Mouse (Mus musculus) kidney, postnatal 0 days (tissue): ENCODE results near the gene Golph3. TPM values are rescaled to one million over a fixed set of nuclear protein-coding genes. Genes with fewer than 3 reads are reported as not detected.
A peak's percentile ranks its signal among the peaks of the same experiment; 100 is the strongest.

Source experiments
- ATAC-seq: fragments of 200-750 bp; cut with Nextera tagmentation; replicated peaks from 2 replicates; pipeline ENCODE4 v1.8.0; 2017; ENCODE audit warnings: low read depth, moderate number of reproducible peaks, moderate TSS enrichment, moderate library complexity; ENCODE audit not compliant: low FRiP score
- DNase-seq: peaks from one replicate; pipeline ENCODE4 v3.0.0-alpha.2; 2016; ENCODE audit warnings: low spot score
- H3K27ac ChIP-seq: fragments of 300-500 bp; sonication (generic); 2 replicates; pipeline ENCODE4 v1.5.1; 2014; ENCODE audit warnings: mild to moderate bottlenecking
- H3K27me3 ChIP-seq: fragments of 300-500 bp; sonication (generic); 2 replicates; pipeline ENCODE4 v1.6.1; 2014; ENCODE audit warnings: low read length, mixed read lengths; ENCODE audit not compliant: insufficient read depth
- H3K36me3 ChIP-seq: fragments of 300-500 bp; sonication (generic); 2 replicates; pipeline ENCODE4 v1.6.1; 2014; ENCODE audit warnings: low read length, mixed read lengths; ENCODE audit not compliant: insufficient read depth
- H3K4me1 ChIP-seq: fragments of 300-500 bp; sonication (generic); replicated peaks from 2 replicates; pipeline ENCODE4 v1.6.1; 2014; ENCODE audit warnings: antibody characterized with exemption, low read length, mixed read lengths; ENCODE audit not compliant: insufficient read depth
- H3K4me2 ChIP-seq: fragments of 300-500 bp; sonication (generic); 2 replicates; pipeline ENCODE4 v1.6.1; 2014; ENCODE audit warnings: mild to moderate bottlenecking, low read length, moderate library complexity, mixed read lengths
- H3K4me3 ChIP-seq: fragments of 300-500 bp; sonication (generic); replicated peaks from 2 replicates; pipeline ENCODE4 v1.5.1; 2014; ENCODE audit warnings: low read depth, low read length
- H3K9ac ChIP-seq: fragments of 300-500 bp; sonication (generic); 2 replicates; pipeline ENCODE4 v1.6.1; 2014; ENCODE audit warnings: low read depth, low read length
- H3K9me3 ChIP-seq: fragments of 300-500 bp; sonication (generic); replicated peaks from 2 replicates; pipeline ENCODE4 v1.6.1; 2016; ENCODE audit warnings: low read length, inconsistent platforms, mixed read lengths
- CTCF ChIP-seq: IDR thresholded peaks from 2 replicates; pipeline ENCODE4 v1.5.1; 2016; ENCODE audit warnings: antibody characterized with exemption, low read depth, mild to moderate bottlenecking, moderate library complexity
- WGBS: fragments of 180-500 bp; shearing (Covaris S2); extraction: QIAGEN DNeasy Blood & Tissue Kit; methylation state at CpG from one replicate; pipeline ENCODE4 v1.1.7; 2014; 5-methylcytosine and 5-hydroxymethylcytosine counted together
- polyA plus RNA-seq: library from polyadenylated mRNA; unstranded; fragments of >200 nt; fragmentation: Nextera tagmentation; extraction: Ambion mirVana; gene quantifications from 2 replicates; pipeline ENCODE4 v1.2.1, GENCODE M21; 2015

Gene Golph3
- polyA plus RNA-seq: 88.7 and 95.6 TPM in 2 replicates

- peak within 1 kb of the TSS; percentile 99 for H3K9ac ChIP-seq
- no peaks in the 10 kb centered on the region for H3K27me3 ChIP-seq
- peak; percentile 94 for ATAC-seq
Observed at GRCm38 (mm10) chr15:12321091-12321787, at the start of gene Golph3. Golph3 (plus strand) TSS chr15:12321450.

GRCm38 (mm10) chr15:12273325-12274052 is 47.8 kb upstream of the Golph3 start:
- peaks cover 15% of the 10 kb centered on the region; the same call in 1 of the 2 replicates for H3K36me3 ChIP-seq
- no peak overlapping the region for H3K4me3 ChIP-seq
- no peaks in the 10 kb centered on the region for H3K4me1 ChIP-seq
- peak; percentile 25 for DNase-seq
- TF ChIP-seq CTCF: no peak
- H3K27ac ChIP-seq: 0 out of 2 replicates have a peak overlapping the region, but pooled peaks have one; percentile 25
- 71% methylated on average over 12 of the region's 12 CpGs for WGBS
- H3K9ac ChIP-seq: no peak overlapping the region
- H3K27me3 ChIP-seq: no peaks in the 10 kb centered on the region
- H3K4me2 ChIP-seq: no peak overlapping the region
- peak; percentile 46; the same call in 1 of the 2 replicates for ATAC-seq
- no peaks in the 10 kb centered on the region for H3K9me3 ChIP-seq

More at GRCm38 (mm10) chr15:12321091-12321787, at the start of gene Golph3:
- peaks cover 7% of the 10 kb centered on the region for H3K4me1 ChIP-seq
- WGBS: 1% methylated on average over 55 of the region's 74 CpGs
- no peak for TF ChIP-seq CTCF
- H3K4me2 ChIP-seq: peak within 1 kb of the TSS; percentile 81
- peak within 1 kb of the TSS; percentile 98 for H3K27ac ChIP-seq
- peak within 1 kb of the TSS; percentile 100 for H3K4me3 ChIP-seq
- H3K9me3 ChIP-seq: no peaks in the 10 kb centered on the region
- peak; percentile 97 for DNase-seq
- H3K36me3 ChIP-seq: no peaks in the 10 kb centered on the region

GRCm38 (mm10) chr15:12274053-12274769 is 47.0 kb upstream of the Golph3 start:
- peak; percentile 47 for TF ChIP-seq CTCF
- Histone ChIP-seq H3K9me3 (no peaks in the 10 kb centered on the region), H3K4me3 (no peak overlapping the region), H3K36me3 (peaks cover 15% of the 10 kb centered on the region; the same call in 1 of the 2 replicates), H3K27ac (no peak overlapping the region), H3K4me1 (no peaks in the 10 kb centered on the region), H3K27me3 (no peaks in the 10 kb centered on the region), H3K4me2 (no peak overlapping the region), H3K9ac (no peak overlapping the region)
- DNase-seq: no peak
- no peak for ATAC-seq
- WGBS: 52% methylated on average over 4 of the region's 4 CpGs

GRCm38 (mm10) chr15:12275091-12275623 is 46.1 kb upstream of the Golph3 start:
- Histone ChIP-seq H3K4me3 (no peak overlapping the region), H3K4me1 (no peaks in the 10 kb centered on the region), H3K9me3 (no peaks in the 10 kb centered on the region), H3K27me3 (no peaks in the 10 kb centered on the region), H3K27ac (no peak overlapping the region), H3K4me2 (no peak overlapping the region), H3K9ac (no peak overlapping the region), H3K36me3 (0 out of 2 replicates have a peak, but pooled peaks cover 7% of the 10 kb centered on the region)
- ATAC-seq (no peak), DNase-seq (no peak)
- TF ChIP-seq CTCF: no peak
- 77% methylated on average over 4 of the region's 4 CpGs for WGBS

GRCm38 (mm10) chr15:12279816-12280215 is 41.4 kb upstream of the Golph3 start:
- H3K27me3 ChIP-seq: no peaks in the 10 kb centered on the region
- no peaks in the 10 kb centered on the region for H3K9me3 ChIP-seq
- no peak for DNase-seq
- H3K4me1 ChIP-seq: no peaks in the 10 kb centered on the region
- H3K4me3 ChIP-seq: no peak overlapping the region
- no peak overlapping the region for H3K27ac ChIP-seq
- H3K4me2 ChIP-seq: no peak overlapping the region
- no peak for TF ChIP-seq CTCF
- 85% methylated on average over 1 of the region's 1 CpGs for WGBS
- no peak overlapping the region for H3K9ac ChIP-seq
- ATAC-seq: no peak
- H3K36me3 ChIP-seq: no peaks in the 10 kb centered on the region
